Mouse (Mus musculus) heart, postnatal 0 days (tissue): ENCODE data around the gene Pcnx2. TPM values are rescaled to one million over a fixed set of nuclear protein-coding genes. Genes with fewer than 3 reads are reported as not detected.

ENCODE experiments used
- ATAC-seq: fragments of 200-750 bp; cut with Nextera tagmentation; 2 replicates; pipeline ENCODE4 v1.8.0; 2017; ENCODE audit warnings: low read depth, moderate number of reproducible peaks, moderate library complexity; ENCODE audit not compliant: insufficient read depth
- DNase-seq: peaks from one replicate; pipeline ENCODE4 v3.0.0-alpha.2; 2016; ENCODE audit warnings: low spot score
- H3K27ac ChIP-seq: fragments of 300-500 bp; sonication (generic); 2 replicates; pipeline ENCODE4 v1.5.1; 2014; ENCODE audit warnings: low read depth, mild to moderate bottlenecking
- H3K27me3 ChIP-seq: fragments of 300-500 bp; sonication (generic); 2 replicates; pipeline ENCODE4 v1.6.1; 2014; ENCODE audit warnings: low read length, mixed read lengths; ENCODE audit not compliant: control insufficient read depth, insufficient read depth
- H3K36me3 ChIP-seq: fragments of 300-500 bp; sonication (generic); replicated peaks from 2 replicates; pipeline ENCODE4 v1.6.1; 2014; ENCODE audit warnings: low read length, mixed read lengths; ENCODE audit not compliant: control insufficient read depth, insufficient read depth
- H3K4me1 ChIP-seq: fragments of 300-500 bp; sonication (generic); 2 replicates; pipeline ENCODE4 v1.6.1; 2014; ENCODE audit warnings: antibody characterized with exemption; ENCODE audit not compliant: control insufficient read depth, insufficient read depth
- H3K4me2 ChIP-seq: fragments of 300-500 bp; sonication (generic); 2 replicates; pipeline ENCODE4 v1.6.1; 2014; ENCODE audit warnings: low read depth, mild to moderate bottlenecking, low read length, moderate library complexity
- H3K4me3 ChIP-seq: fragments of 300-500 bp; sonication (generic); 2 replicates; pipeline ENCODE4 v1.5.1; 2014; ENCODE audit warnings: low read depth, low read length
- H3K9ac ChIP-seq: fragments of 300-500 bp; sonication (generic); replicated peaks from 2 replicates; pipeline ENCODE4 v1.6.1; 2014; ENCODE audit warnings: low read depth, low read length, mixed read lengths
- H3K9me3 ChIP-seq: fragments of 300-500 bp; sonication (generic); replicated peaks from 2 replicates; pipeline ENCODE4 v1.6.1; 2016; ENCODE audit warnings: low read length; ENCODE audit not compliant: control insufficient read depth
- CTCF ChIP-seq: IDR thresholded peaks from 2 replicates; pipeline ENCODE4 v1.5.1; 2016; ENCODE audit warnings: antibody characterized with exemption, control low read depth, low read depth
- EP300 ChIP-seq: IDR thresholded peaks from 2 replicates; pipeline ENCODE4 v1.6.1; 2016; ENCODE audit warnings: antibody characterized with exemption, low read depth
- WGBS: fragments of 180-500 bp; shearing (Covaris S2); extraction: QIAGEN DNeasy Blood & Tissue Kit; methylation state at CpG from one replicate; pipeline ENCODE4 v1.1.7; 2014; 5-methylcytosine and 5-hydroxymethylcytosine counted together
- polyA plus RNA-seq: library from polyadenylated mRNA; unstranded; fragments of >200 nt; fragmentation: Nextera tagmentation; extraction: Ambion mirVana; gene quantifications from 2 replicates; pipeline ENCODE4 v1.2.1, GENCODE M21; 2015
- total RNA-seq: library from RNA; depleted of rRNA; stranded (reverse); fragments of >200 nt; gene quantifications from 2 replicates; pipeline ENCODE4 v1.2.3, GENCODE M21; 2014; ENCODE audit warnings: low replicate concordance

Pcnx2 gene
- total and polyA plus RNA-seq, 2 experiments from 2014 or later = 0.04 to 0.16 TPM

DNA sequence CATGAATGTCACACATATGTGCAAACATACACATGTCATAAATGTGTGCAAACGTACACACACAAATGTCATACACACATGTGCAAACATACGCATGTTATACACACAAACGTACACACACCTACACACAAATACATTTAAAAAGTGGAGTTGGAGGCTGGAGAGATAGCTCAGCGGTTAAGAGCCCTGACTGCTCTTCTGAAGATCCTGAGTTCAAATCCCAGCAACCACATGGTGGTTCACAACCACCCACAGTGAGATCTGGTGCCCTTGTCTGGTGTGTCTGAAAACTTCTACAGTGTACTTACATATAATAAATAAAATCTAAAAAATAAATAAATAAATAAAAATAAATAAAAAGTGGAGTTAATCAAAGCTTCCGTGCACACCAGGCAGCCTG lies 119.2 kb downstream of the Pcnx2 start:
- Histone ChIP-seq H3K9ac (no peak overlapping the region), H3K4me3 (no peak overlapping the region), H3K4me1 (no peaks in the 10 kb centered on the region), H3K27ac (no peak overlapping the region), H3K4me2 (no peak overlapping the region), H3K27me3 (no peaks in the 10 kb centered on the region), H3K36me3 (no peaks in the 10 kb centered on the region), H3K9me3 (no peaks in the 10 kb centered on the region)
- 91% methylated on average over 5 of the region's 5 CpGs for WGBS
- DNase-seq = no peak
- ATAC-seq = no peak
- TF ChIP-seq EP300 (no peak), CTCF (no peak)

DNA sequence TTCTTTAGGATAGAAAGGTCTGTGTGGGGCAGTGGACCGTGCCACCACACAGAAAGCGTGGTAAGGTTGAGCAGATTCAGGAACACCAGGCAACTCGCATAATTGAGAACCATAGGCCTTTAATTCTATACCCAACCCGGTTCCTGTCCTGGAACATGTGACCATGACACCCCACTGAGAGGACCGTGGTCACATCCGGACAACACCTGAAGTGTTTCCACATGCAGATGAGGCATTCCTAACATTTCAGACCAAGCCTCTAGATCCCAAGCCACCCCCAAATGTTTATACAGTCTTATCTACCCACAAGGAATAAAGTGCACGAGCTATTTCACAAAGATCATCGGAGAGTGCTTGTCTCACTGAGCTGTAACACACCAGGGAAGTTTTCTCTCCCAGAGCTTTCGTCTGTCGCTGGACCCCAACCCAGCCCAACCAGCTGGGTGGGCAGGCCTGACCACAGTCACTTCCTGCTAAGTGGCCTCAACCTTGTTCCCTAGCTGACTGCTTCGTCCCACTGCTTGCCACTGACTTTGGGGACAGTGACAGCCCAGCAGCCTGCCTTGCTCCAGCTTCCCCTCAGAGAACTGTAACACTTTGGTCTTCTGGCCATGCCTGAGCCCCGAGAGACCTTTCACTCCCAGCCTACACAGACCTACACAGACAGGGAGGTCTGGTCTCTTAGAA lies 120.5 kb downstream of the Pcnx2 start:
- no peaks in the 10 kb centered on the region for H3K27me3 ChIP-seq
- H3K4me3 ChIP-seq = no peak overlapping the region
- no peaks in the 10 kb centered on the region for H3K4me1 ChIP-seq
- TF ChIP-seq CTCF (no peak), EP300 (no peak)
- WGBS = 54% methylated on average over 12 of the region's 12 CpGs
- H3K9ac ChIP-seq = no peak overlapping the region
- H3K4me2 ChIP-seq = no peak overlapping the region
- H3K27ac ChIP-seq = no peak overlapping the region
- DNase-seq (no peak), ATAC-seq (no peak)
- H3K9me3 ChIP-seq = no peaks in the 10 kb centered on the region
- no peaks in the 10 kb centered on the region for H3K36me3 ChIP-seq

DNA sequence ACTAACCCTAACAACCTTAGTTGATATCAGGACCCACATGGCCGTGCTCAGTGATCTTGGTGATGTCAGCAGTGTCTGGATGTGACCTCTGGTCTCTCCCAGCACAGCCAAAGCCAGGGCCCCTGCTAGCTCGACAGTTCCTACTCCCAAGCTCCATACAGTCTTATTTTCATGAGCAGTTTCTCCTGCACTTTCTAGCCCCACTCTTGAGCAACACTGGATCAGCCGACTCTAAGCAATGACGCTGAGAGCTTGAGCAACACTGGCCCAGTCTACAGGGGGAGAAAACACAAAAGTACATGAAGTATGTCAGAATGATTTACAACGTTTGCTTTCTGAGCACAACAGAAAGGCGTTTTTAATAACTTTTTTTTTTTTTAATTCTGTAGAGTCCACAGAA lies 121.3 kb downstream of the Pcnx2 start:
- Histone ChIP-seq H3K36me3 (no peaks in the 10 kb centered on the region), H3K4me3 (no peak overlapping the region), H3K9me3 (no peaks in the 10 kb centered on the region), H3K27ac (no peak overlapping the region), H3K9ac (no peak overlapping the region), H3K4me2 (no peak overlapping the region), H3K27me3 (no peaks in the 10 kb centered on the region), H3K4me1 (no peaks in the 10 kb centered on the region)
- WGBS = 66% methylated on average over 6 of the region's 6 CpGs
- TF ChIP-seq EP300 = no peak
- no peak for TF ChIP-seq CTCF
- ATAC-seq (no peak), DNase-seq (no peak)

DNA sequence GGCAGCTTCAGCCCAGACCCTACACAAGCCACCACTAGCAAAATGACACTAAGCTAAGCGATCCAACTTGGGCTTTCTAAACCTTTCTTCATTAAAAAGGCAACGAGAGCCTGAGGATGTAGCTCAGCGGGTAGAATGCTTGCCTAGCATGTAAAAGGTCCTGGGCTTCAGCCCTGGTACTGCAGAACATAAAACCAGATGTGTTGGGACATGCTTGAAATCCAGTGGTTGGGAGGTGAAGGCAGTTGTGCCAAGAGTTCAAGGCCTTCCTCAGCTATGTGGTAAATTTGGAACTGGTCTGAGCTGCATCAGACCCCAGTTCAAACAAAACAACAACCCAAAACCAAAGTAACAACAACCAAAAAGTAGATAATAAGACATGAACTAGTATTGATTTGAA lies 121.8 kb downstream of the Pcnx2 start:
- no peaks in the 10 kb centered on the region for H3K4me1 ChIP-seq
- no peaks in the 10 kb centered on the region for H3K36me3 ChIP-seq
- 84% methylated on average over 3 of the region's 3 CpGs for WGBS
- H3K9ac ChIP-seq = no peak overlapping the region
- H3K27me3 ChIP-seq = no peaks in the 10 kb centered on the region
- ATAC-seq (no peak), DNase-seq (no peak)
- H3K27ac ChIP-seq = no peak overlapping the region
- no peak for TF ChIP-seq CTCF
- no peak for TF ChIP-seq EP300
- H3K9me3 ChIP-seq = no peaks in the 10 kb centered on the region
- H3K4me3 ChIP-seq = no peak overlapping the region
- no peak overlapping the region for H3K4me2 ChIP-seq

DNA sequence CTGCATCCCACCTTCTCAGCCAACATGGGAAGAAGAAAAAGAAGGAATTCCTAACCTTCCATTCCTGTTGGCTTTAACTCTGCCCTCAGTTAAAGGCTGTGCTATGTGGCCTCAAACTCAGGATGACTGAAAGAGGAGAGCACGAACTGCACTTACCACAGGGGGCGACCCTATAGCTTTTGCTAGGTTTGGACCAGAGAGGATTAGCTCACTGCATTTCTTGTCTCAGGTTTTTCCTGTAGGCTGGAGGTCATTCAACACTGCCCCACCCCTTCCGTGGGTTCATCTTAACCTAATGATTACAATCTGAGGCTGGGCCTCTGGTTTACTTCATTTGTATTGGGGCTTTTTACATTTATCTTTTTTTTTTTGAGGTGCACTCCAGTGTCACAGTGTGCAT lies 123.1 kb downstream of the Pcnx2 start:
- WGBS = 58% methylated on average over 3 of the region's 3 CpGs
- no peak for ATAC-seq
- no peak overlapping the region for H3K4me3 ChIP-seq
- H3K36me3 ChIP-seq = no peaks in the 10 kb centered on the region
- no peaks in the 10 kb centered on the region for H3K4me1 ChIP-seq
- H3K9me3 ChIP-seq = no peaks in the 10 kb centered on the region
- H3K27me3 ChIP-seq = no peaks in the 10 kb centered on the region
- no peak overlapping the region for H3K27ac ChIP-seq
- no peak overlapping the region for H3K4me2 ChIP-seq
- DNase-seq = no peak
- TF ChIP-seq CTCF (no peak), EP300 (no peak)
- H3K9ac ChIP-seq = no peak overlapping the region

DNA sequence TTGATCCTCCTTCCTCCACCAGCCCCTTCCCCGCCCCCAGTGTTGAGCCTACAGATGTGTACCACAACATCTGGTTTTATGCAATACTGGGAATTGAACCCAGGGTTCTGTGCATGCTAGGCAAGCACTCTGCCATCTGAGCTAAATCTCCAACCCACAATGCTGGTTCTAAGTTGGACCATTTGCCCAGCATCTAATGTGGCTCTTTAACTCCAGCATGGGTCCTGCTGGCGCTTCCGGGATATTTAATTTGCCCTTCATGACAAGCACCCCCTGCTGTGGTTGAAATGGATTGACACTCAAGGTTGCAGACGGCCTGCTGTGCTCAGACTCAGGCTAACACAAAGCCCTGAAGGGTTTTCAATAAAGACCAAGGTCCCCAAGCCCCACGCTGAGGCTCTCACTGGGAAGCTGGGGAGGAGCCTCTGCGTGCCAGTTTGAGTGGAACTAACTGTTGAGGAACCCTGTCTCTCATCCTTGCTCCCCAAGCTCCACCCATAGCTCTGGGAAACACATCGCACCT lies 124.8 kb downstream of the Pcnx2 start:
- ATAC-seq = no peak
- WGBS = 78% methylated on average over 7 of the region's 7 CpGs

More for the DNA sequence above, 124.8 kb downstream of the Pcnx2 start:
- no peak overlapping the region for H3K9ac ChIP-seq
- H3K4me1 ChIP-seq = no peaks in the 10 kb centered on the region
- H3K9me3 ChIP-seq = no peaks in the 10 kb centered on the region
- H3K27me3 ChIP-seq = no peaks in the 10 kb centered on the region
- H3K4me2 ChIP-seq = no peak overlapping the region
- no peak overlapping the region for H3K4me3 ChIP-seq
- TF ChIP-seq EP300 (no peak), CTCF (no peak)
- no peak overlapping the region for H3K27ac ChIP-seq
- DNase-seq = no peak
- H3K36me3 ChIP-seq = no peaks in the 10 kb centered on the region
